Mouse (Mus musculus) NIH3T3 (cell line): ENCODE results near the gene Immp2l.
A peak's percentile ranks its signal among the peaks of the same experiment; 100 is the strongest.

ENCODE experiments used
- DNase-seq: peaks from one replicate; pipeline ENCODE4 v3.0.0-alpha.2; 2012; ENCODE audit warnings: low read depth

Immp2l gene

DNA sequence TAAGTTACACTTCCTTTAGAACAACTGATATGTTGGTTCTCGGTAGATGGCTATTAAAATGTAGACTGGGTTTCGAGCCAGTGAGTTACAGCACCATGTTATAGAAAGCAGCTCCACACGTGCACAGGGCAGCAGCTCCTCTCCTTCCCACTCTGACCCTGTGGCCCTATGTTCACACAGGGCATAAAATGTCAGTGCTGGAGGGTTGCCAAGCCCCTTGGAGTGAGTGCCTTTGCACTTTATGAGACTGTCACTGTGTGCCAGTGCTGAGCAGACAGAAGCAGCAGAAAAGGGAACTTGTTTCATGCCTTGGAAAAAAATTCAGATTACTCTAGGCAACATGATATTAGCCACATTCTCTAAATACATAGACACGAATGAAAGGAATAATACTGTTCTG lies 414.6 kb downstream of the Immp2l start:
- DNase-seq = peak; percentile 2

GRCm38 (mm10) chr12:41468374-41468991 lies 444.6 kb downstream of the Immp2l start:
- no peak for DNase-seq

DNA sequence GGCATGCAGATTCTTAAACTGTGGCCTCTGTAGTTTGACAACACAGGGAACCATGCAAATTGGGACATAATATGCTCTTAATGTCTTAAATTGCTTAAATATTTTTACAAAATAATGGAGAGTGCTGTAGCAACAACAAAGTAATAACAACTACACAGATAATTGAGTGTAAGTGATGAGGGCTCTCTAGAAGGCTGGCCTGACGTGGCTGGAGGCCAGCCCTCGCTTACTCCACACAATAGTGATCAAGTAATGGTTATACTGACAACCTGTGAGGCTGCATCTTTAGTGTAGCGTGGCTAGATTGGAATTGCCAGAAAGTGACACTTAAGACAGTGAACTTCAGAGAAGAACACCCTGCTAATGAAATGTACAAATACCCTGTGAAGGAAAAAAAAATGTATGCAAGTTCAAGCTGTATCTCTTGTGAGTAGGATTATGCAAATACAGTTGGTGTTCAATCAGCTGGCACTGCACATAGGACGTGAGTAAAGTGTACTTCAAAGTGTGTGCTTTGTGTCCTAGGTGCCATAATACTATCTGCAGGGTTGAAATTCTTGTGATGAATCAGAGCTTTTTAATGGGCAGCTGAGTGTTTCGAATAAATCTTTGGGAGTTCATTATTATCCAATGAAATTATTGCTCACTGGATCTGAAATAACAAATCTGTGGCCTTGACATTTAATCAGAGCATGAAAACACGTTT lies 445.4 kb downstream of the Immp2l start:
- no peak for DNase-seq

- no peak for DNase-seq
These were observed 457.6 kb downstream of the Immp2l start for GRCm38 (mm10) chr12:41481486-41481885.

GRCm38 (mm10) chr12:41483091-41483592 lies 459.3 kb downstream of the Immp2l start:
- no peak for DNase-seq

DNA sequence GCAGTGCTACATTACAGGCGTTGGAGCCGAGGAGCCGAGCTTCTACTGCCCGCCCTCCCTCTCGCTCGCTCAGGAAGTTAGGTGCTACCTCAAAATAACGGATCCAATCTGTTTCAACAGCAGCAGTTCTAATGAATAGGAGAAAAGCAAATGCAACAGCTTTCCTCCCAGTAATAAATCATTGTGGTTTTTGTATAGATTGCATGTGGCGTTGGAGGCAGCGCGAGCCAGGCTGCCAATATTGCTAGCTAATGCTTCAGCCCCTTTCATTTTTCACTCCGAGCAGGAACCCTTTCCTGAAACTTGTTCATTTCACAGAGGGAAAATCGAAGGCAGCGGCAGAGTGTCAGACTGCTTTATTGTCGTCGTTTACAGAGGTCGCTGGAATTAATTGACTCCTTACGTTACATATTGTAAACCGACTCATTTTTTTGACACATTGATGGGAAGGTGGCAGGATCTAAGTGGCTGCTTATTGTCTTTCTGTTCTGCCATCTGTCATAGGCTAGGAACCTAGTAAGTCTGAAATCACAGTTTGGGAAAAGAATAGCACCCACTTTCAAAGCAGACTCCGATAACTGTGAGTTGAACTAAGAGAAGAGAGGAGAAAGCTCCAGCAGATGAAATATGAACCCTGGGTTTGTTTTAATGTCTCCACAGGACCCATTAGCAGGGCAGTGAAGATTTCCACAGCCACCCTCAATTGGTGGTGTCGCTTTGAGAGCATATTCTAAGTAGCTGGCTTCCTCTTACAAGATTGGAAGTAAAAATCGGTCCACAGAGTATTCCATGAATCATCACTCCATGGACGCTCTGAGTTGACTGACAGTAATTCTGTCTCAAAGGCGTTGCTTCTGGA lies 459.9 kb downstream of the Immp2l start:
- DNase-seq = no peak

- no peak for DNase-seq
These were observed 461.0 kb downstream of the Immp2l start for GRCm38 (mm10) chr12:41484689-41485511.

- peak; percentile 12 for DNase-seq
These were observed 461.8 kb downstream of the Immp2l start for GRCm38 (mm10) chr12:41485512-41486215.

DNA sequence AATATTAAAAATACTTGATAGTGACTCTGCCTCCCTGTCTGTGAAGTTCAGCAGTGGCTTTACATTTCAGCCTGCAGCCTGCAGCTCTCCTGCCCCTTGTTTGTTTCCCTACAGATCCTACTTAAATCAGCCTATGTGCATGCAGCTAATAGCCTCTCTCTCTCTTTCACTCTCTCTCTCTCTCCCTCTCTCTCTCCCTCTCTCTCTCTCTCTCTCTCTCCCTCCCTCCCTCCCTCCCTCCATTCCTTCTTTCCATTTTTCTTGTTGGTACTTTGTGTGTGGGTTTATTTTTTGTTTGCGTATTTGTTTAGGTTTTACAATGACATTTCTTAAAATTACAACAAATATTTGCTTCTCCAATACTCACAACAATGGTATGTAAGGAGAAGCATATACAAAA lies 462.4 kb downstream of the Immp2l start, which contains the start of gene Lrrn3:
Lrrn3 (minus strand) TSS at position 101 of the 400 bp plus-strand sequence.
- DNase-seq = no peak

DNA sequence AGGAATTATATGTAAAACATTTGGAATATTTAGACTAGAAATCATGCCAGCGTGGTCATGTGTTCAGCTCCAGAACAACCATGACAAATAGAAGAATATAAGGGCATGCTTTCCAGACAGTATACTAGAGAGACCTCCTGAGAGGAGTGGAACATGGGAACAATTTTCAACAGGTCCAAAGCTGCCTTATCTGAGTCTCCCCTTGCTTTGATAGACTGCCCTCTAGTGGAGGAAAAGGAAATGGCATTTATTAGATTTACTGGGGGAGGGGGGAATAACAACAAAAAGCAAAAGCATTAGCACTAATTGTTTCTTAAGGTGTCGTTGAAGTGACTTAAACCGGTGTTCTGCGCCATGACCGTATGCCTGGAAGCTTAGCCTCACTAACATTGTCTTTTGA lies 463.1 kb downstream of the Immp2l start:
- peak; percentile 71 for DNase-seq

- DNase-seq = no peak
These were observed 470.7 kb downstream of the Immp2l start for GRCm38 (mm10) chr12:41494620-41495019.

GRCm38 (mm10) chr12:41500049-41500820 lies 476.3 kb downstream of the Immp2l start:
- no peak for DNase-seq

DNA sequence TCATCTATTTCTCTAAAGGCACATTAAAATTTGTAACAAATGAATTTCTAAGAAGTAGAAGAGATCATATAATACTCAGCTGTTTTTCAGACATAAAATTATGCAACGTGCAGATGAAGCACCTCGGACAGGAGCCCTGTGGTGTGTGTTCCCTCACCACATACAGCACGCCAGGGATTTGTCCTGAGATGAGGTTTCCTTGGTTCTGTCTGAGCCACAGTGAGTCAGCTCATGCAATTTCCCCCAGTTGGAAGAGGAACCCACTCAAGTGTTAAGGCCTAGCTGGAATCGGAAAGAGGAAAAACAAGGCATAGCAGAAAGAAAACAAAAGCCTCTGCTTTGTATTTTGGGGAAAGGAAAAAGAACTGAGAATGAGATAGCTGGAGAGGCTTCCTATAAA lies 484.7 kb downstream of the Immp2l start:
- no peak for DNase-seq

DNA sequence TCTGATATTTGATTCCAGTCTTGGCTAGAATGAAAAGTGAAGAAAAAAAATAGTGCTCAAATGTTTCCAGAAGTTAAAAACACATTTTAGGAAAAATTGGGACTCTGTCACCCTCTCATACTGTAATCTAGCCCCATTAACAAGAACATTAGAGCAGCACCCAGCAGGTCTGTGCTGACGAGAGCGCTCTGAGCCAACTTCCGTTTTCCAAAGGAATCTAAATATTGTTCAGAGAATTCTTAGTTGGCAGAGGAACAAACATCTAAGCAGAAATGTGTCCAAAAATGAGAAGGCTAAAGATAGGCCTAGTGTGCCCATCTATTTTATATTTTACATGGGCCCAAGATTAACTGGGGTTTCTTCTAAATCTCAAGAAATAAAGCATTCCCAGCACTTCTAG lies 486.7 kb downstream of the Immp2l start:
- DNase-seq = no peak

- DNase-seq = peak; percentile 1
These were observed 495.0 kb downstream of the Immp2l start for GRCm38 (mm10) chr12:41518897-41519296.

GRCm38 (mm10) chr12:41520326-41520725 lies 496.4 kb downstream of the Immp2l start:
- DNase-seq = no peak

- no peak for DNase-seq
These were observed 497.8 kb downstream of the Immp2l start for GRCm38 (mm10) chr12:41521671-41522070.

DNA sequence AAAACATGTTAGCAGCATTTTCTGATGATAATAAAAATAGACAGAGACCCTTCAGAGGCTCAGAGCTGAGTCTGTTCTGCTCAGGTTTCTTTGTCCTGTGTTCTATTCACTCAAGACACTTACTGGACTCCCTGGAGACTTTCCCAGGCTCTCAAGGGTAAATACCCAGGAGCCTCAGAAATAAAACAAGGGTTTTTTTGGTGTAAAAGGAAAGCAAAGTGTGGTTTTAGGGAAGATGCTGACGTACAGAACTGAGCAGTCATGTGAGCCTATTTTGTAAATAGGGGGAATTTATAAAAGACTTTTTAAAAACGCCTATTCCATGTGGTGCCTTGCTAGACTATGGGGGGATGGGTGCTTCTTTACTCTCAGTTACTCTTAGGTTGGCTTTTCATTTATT lies 502.8 kb downstream of the Immp2l start:
- DNase-seq = no peak

DNA sequence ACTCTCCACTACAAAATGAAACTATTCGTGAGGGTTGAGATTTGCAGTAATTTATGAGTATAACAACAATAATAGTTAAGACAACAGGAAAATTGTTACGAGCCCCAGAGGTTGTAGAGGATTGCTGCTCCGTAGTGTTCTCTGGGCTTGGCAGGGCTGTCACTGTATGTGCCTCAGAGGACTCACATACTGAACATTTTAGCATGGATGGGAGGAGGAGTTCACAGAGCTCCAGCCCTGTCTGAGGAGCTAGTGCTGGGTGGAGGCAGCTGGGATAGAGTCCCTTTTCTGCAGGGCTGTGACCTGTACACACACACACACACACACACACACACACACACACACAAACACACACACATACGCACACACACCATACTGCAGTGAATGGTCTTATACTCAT lies 504.5 kb downstream of the Immp2l start:
- DNase-seq = no peak

DNA sequence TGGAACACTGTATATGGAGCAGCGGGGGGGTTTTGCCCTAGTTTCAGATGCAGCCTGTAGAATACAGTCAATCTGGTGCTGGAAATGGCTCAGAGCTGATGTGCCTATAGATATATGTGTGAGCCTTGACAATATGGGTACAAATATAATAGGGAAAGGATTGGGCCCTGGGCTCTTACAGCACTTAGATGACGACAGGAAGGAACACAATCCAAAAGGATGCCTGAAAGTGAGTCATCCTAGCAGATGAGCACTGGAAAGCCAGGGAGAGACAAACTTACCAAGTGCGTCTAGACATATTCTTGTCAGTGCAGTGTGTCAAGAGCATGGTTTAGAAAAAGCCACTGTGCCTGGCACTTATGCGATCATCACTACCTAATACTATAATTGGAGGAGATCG lies 516.1 kb downstream of the Immp2l start:
- DNase-seq = no peak
